7 mouse cellular contexts compared by ENCODE assay signal in genomic region chr17:25796211-25796771, GRCm38 (mm10). TPM values are rescaled to one million over a fixed set of nuclear protein-coding genes. Genes with fewer than 3 reads are reported as not detected.
A peak's percentile ranks its signal among the peaks of the same experiment; 100 is the strongest.
DNase-seq lines count a peak whose midpoint lies in the region; ATAC-seq and TF ChIP-seq lines count a peak whose summit lies in the region.

No protein-coding gene starts in this region.

- H3K27me3 ChIP-seq in testis, adult 2 months (ENCODE audit: control insufficient read depth, insufficient read depth, low read length) = no peaks in the 10 kb centered on the region
- H3K27me3 ChIP-seq in hindbrain, embryonic 10.5 days (ENCODE audit: insufficient read depth, poor library complexity, severe bottlenecking) = peaks cover under 1% of the 10 kb centered on the region; the same call in 1 of the 2 replicates
- H3K27me3 ChIP-seq in liver, embryonic 12.5 days (replicated peaks) = peaks cover 2% of the 10 kb centered on the region
- H3K27me3 ChIP-seq in stomach, postnatal 0 days (ENCODE audit: control insufficient read depth, insufficient read depth, low read length) = no peaks in the 10 kb centered on the region

- ATAC-seq in liver, embryonic 12.5 days = peak; percentile 9; the same call in 1 of the 2 replicates
- ATAC-seq in stomach, postnatal 0 days (ENCODE audit: low FRiP score, low TSS enrichment) = no peak

- no peak for DNase-seq in testis, postnatal 14 days (ENCODE audit: low spot score)
- DNase-seq in hindbrain, embryonic 10.5 days (ENCODE audit: low spot score) = no peak
- no peak for DNase-seq in stomach, postnatal 0 days (ENCODE audit: low spot score)
- no peak for DNase-seq in left cerebral cortex, postnatal 25 days (ENCODE audit: low spot score in 2 of 2)

- H3K27ac ChIP-seq in testis, adult 2 months (ENCODE audit: control insufficient read depth, insufficient read depth, low read depth, low read length) = no peak overlapping the region
- no peak overlapping the region for H3K27ac ChIP-seq in embryonic fibroblast, embryonic 13.5 days (ENCODE audit: insufficient read depth, low read length)
- peak overlapping the region; percentile 95 for H3K27ac ChIP-seq in hindbrain, embryonic 10.5 days
- H3K27ac ChIP-seq in liver, embryonic 12.5 days = 0 out of 2 replicates have a peak overlapping the region, but pooled peaks have one; percentile 68
- peak overlapping the region; percentile 8; the same call in 1 of the 2 replicates for H3K27ac ChIP-seq in stomach, postnatal 0 days (replicated peaks)

- intact Hi-C loops in left cerebral cortex, postnatal 25 days (cut with DNase I) = no loop called here

- under 1% methylated on average over 37 of the region's 37 CpGs for WGBS in hindbrain, embryonic 10.5 days
- WGBS in liver, embryonic 12.5 days (ENCODE audit: insufficient replicate concordance) = 3% methylated on average over 37 of the region's 37 CpGs
- WGBS in stomach, postnatal 0 days = 3% methylated on average over 37 of the region's 37 CpGs

- peak overlapping the region; percentile 66 for H3K4me3 ChIP-seq in testis, adult 2 months (ENCODE audit: control insufficient read depth, low read depth, low read length)
- H3K4me3 ChIP-seq in embryonic fibroblast, embryonic 13.5 days (ENCODE audit: insufficient read depth, low read length) = peak overlapping the region; percentile 76
- peak overlapping the region; percentile 86 for H3K4me3 ChIP-seq in hindbrain, embryonic 10.5 days
- H3K4me3 ChIP-seq in liver, embryonic 12.5 days = peak overlapping the region; percentile 80
- peak overlapping the region; percentile 75 for H3K4me3 ChIP-seq in stomach, postnatal 0 days (ENCODE audit: low read depth, low read length)

- H3K4me1 ChIP-seq in testis, adult 2 months (ENCODE audit: control insufficient read depth, insufficient read depth, low read length) = peaks cover 26% of the 10 kb centered on the region
- H3K4me1 ChIP-seq in embryonic fibroblast, embryonic 13.5 days (ENCODE audit: control insufficient read depth, insufficient read depth, low read length) = peaks cover 7% of the 10 kb centered on the region; the same call in 1 of the 2 replicates
- H3K4me1 ChIP-seq in hindbrain, embryonic 10.5 days (replicated peaks) = peaks cover 66% of the 10 kb centered on the region
- H3K4me1 ChIP-seq in liver, embryonic 12.5 days = peaks cover 54% of the 10 kb centered on the region
- peaks cover 3% of the 10 kb centered on the region; the same call in 1 of the 2 replicates for H3K4me1 ChIP-seq in stomach, postnatal 0 days (replicated peaks; ENCODE audit: control insufficient read depth, insufficient read depth)

- TF ChIP-seq CTCF in testis, adult 2 months (IDR thresholded peaks at IDR 0.05; ENCODE audit: control insufficient read depth, insufficient read depth, insufficient replicate concordance, low read depth, low read length) = no peak
- TF ChIP-seq CTCF in embryonic fibroblast, embryonic 13.5 days (IDR thresholded peaks at IDR 0.05; ENCODE audit: borderline replicate concordance, insufficient read depth, low read length) = no peak
- TF ChIP-seq CTCF in stomach, postnatal 0 days (IDR thresholded peaks at IDR 0.05; ENCODE audit: low read depth) = no peak

- no peaks in the 10 kb centered on the region for H3K9me3 ChIP-seq in hindbrain, embryonic 10.5 days
- no peaks in the 10 kb centered on the region for H3K9me3 ChIP-seq in liver, embryonic 12.5 days (replicated peaks)
- no peaks in the 10 kb centered on the region for H3K9me3 ChIP-seq in stomach, postnatal 0 days (ENCODE audit: control insufficient read depth, low read length)

- no peaks in the 10 kb centered on the region for H3K36me3 ChIP-seq in testis, adult 2 months (ENCODE audit: control insufficient read depth, insufficient read depth, low read length)
- peaks cover 26% of the 10 kb centered on the region for H3K36me3 ChIP-seq in hindbrain, embryonic 10.5 days
- peaks cover 13% of the 10 kb centered on the region for H3K36me3 ChIP-seq in liver, embryonic 12.5 days
- no peaks in the 10 kb centered on the region for H3K36me3 ChIP-seq in stomach, postnatal 0 days (ENCODE audit: control insufficient read depth, insufficient read depth, low read length)

- peak overlapping the region; percentile 77 for H3K9ac ChIP-seq in liver, embryonic 12.5 days
- peak overlapping the region; percentile 66 for H3K9ac ChIP-seq in stomach, postnatal 0 days (ENCODE audit: low read length)

- no peak for TF ChIP-seq EP300 in stomach, postnatal 0 days (optimal IDR thresholded peaks at IDR 0.05)

- no peak for TF ChIP-seq POLR2A in testis, adult 2 months (IDR thresholded peaks at IDR 0.05; ENCODE audit: control insufficient read depth, low read depth, low read length)
- no peak for TF ChIP-seq POLR2A in embryonic fibroblast, embryonic 13.5 days (IDR thresholded peaks at IDR 0.05; ENCODE audit: low read depth, low read length)

- H3K4me2 ChIP-seq in liver, embryonic 12.5 days = peak overlapping the region; percentile 95
- H3K4me2 ChIP-seq in stomach, postnatal 0 days (replicated peaks; ENCODE audit: low read depth) = peak overlapping the region; percentile 86

RNA-seq across cellular contexts. Expression of gene Metrn, which starts 0.6 kb away (rescaled TPM):
- polyA plus RNA-seq in testis, adult 2 months (2012; rRNA removed) = 19.4 and 21.1 TPM in 2 replicates
- 24.8 and 33.5 TPM in 2 replicates for polyA plus RNA-seq in embryonic fibroblast, embryonic 13.5 days (2011; ENCODE audit: insufficient read length, low read depth, missing spikeins)
- polyA plus RNA-seq in hindbrain, embryonic 10.5 days (2016; fragmentation: Nextera tagmentation; extraction: Ambion mirVana) = 174 and 193 TPM in 2 replicates
- 29.1 and 31.7 TPM in 2 replicates for polyA plus RNA-seq in liver, embryonic 12.5 days (2016; fragmentation: Nextera tagmentation; extraction: Ambion mirVana)
- polyA plus RNA-seq in stomach, postnatal 0 days (2015; fragmentation: Nextera tagmentation; extraction: Ambion mirVana) = 18.7 and 19.0 TPM in 2 replicates
- 10 to 100 TPM; 72.5 to 86.7 TPM for total RNA-seq in left cerebral cortex, postnatal 25 days (2021)

RNA-seq across cellular contexts. Expression of gene AC134908.4, which starts 0.8 kb away (rescaled TPM):
- polyA plus RNA-seq in testis, adult 2 months (2012; rRNA removed) = not detected in 2 replicates
- polyA plus RNA-seq in embryonic fibroblast, embryonic 13.5 days (2011; ENCODE audit: insufficient read length, low read depth, missing spikeins) = 2.0 TPM in 1 of 2 replicates, not detected in the other
- 3.4 and 4.5 TPM in 2 replicates for polyA plus RNA-seq in hindbrain, embryonic 10.5 days (2016; fragmentation: Nextera tagmentation; extraction: Ambion mirVana)
- not detected in 2 replicates for polyA plus RNA-seq in liver, embryonic 12.5 days (2016; fragmentation: Nextera tagmentation; extraction: Ambion mirVana)
- polyA plus RNA-seq in stomach, postnatal 0 days (2015; fragmentation: Nextera tagmentation; extraction: Ambion mirVana) = 0.65 TPM in 1 of 2 replicates, not detected in the other
- total RNA-seq in left cerebral cortex, postnatal 25 days (2021) = 1 to 10 TPM in 1 of 2 experiments, not detected in 1; 1.0 TPM

RNA-seq across cellular contexts. Expression of gene Fam173a, which starts 3.6 kb away (rescaled TPM):
- 49.8 and 55.5 TPM in 2 replicates for polyA plus RNA-seq in testis, adult 2 months (2012; rRNA removed)
- 25.4 and 26.4 TPM in 2 replicates for polyA plus RNA-seq in embryonic fibroblast, embryonic 13.5 days (2011; ENCODE audit: insufficient read length, low read depth, missing spikeins)
- polyA plus RNA-seq in hindbrain, embryonic 10.5 days (2016; fragmentation: Nextera tagmentation; extraction: Ambion mirVana) = 68.1 and 76.0 TPM in 2 replicates
- 59.8 and 68.1 TPM in 2 replicates for polyA plus RNA-seq in liver, embryonic 12.5 days (2016; fragmentation: Nextera tagmentation; extraction: Ambion mirVana)
- polyA plus RNA-seq in stomach, postnatal 0 days (2015; fragmentation: Nextera tagmentation; extraction: Ambion mirVana) = 91.0 and 94.7 TPM in 2 replicates
- total RNA-seq in left cerebral cortex, postnatal 25 days (2021) = 10 to 100 TPM; 79.7 to 82.2 TPM

RNA-seq across cellular contexts. Expression of gene Ccdc78, which starts 9.9 kb away (rescaled TPM):
- polyA plus RNA-seq in testis, adult 2 months (2012; rRNA removed) = 1.3 and 1.6 TPM in 2 replicates
- polyA plus RNA-seq in embryonic fibroblast, embryonic 13.5 days (2011; ENCODE audit: insufficient read length, low read depth, missing spikeins) = not detected in 2 replicates
- polyA plus RNA-seq in hindbrain, embryonic 10.5 days (2016; fragmentation: Nextera tagmentation; extraction: Ambion mirVana) = 0.95 and 1.2 TPM in 2 replicates
- 0.17 TPM in 1 of 2 replicates, not detected in the other for polyA plus RNA-seq in liver, embryonic 12.5 days (2016; fragmentation: Nextera tagmentation; extraction: Ambion mirVana)
- polyA plus RNA-seq in stomach, postnatal 0 days (2015; fragmentation: Nextera tagmentation; extraction: Ambion mirVana) = 0.23 and 0.24 TPM in 2 replicates
- under 1 TPM in 1 of 2 experiments, not detected in 1; 0.21 TPM for total RNA-seq in left cerebral cortex, postnatal 25 days (2021)

RNA-seq across cellular contexts. Expression of gene Haghl, which starts 10.8 kb away (rescaled TPM):
- 81.1 and 83.4 TPM in 2 replicates for polyA plus RNA-seq in testis, adult 2 months (2012; rRNA removed)
- polyA plus RNA-seq in embryonic fibroblast, embryonic 13.5 days (2011; ENCODE audit: insufficient read length, low read depth, missing spikeins) = 18.1 and 23.8 TPM in 2 replicates
- 68.1 and 88.5 TPM in 2 replicates for polyA plus RNA-seq in hindbrain, embryonic 10.5 days (2016; fragmentation: Nextera tagmentation; extraction: Ambion mirVana)
- polyA plus RNA-seq in liver, embryonic 12.5 days (2016; fragmentation: Nextera tagmentation; extraction: Ambion mirVana) = 11.4 and 11.9 TPM in 2 replicates
- polyA plus RNA-seq in stomach, postnatal 0 days (2015; fragmentation: Nextera tagmentation; extraction: Ambion mirVana) = 37.5 and 40.2 TPM in 2 replicates
- total RNA-seq in left cerebral cortex, postnatal 25 days (2021) = 100 to 1,000 TPM; 109 to 122 TPM

Comparison
In these comparisons a context has a peak if more than half of its experiments do, and no peak if none do; other contexts are left out.
1. H3K27ac ChIP-seq: peak in hindbrain, embryonic 10.5 days (single experiment), liver, embryonic 12.5 days (single experiment) and stomach, postnatal 0 days (single experiment); none in testis, adult 2 months (single experiment) and embryonic fibroblast, embryonic 13.5 days (single experiment).
2. Peak in every context shown above with its lines, with median percentiles within 50 percentile points of each other: H3K4me3 ChIP-seq.